8 mouse cellular contexts compared by ENCODE assay signal in the genomic region with DNA sequence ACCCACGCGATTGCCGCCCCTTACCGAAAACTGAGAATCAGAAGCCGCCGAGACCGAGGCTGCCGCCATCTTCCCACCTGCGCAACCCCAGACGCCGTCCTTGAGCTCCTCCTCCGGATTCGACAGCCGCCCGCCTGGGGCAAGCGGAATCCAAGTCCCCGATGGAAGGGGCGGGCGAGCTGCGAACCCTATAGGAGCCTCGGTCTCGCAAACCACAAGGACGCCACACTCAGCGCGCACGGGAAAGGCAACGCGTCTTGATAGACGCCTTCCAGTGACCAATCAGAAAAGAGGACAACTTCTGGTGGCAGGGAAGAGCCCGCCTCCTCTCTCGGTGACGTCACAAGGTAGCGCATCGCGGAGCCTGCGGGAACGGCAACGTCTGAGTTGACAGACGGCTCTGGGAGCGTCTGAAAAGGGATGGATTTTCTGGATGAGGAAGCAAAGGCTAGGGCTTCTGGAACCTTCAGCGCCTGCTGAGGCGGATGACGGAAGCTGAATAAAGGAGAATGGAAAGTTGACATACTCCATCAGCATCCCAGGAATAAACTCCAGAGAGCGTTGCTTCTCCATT. TPM values are rescaled to one million over a fixed set of nuclear protein-coding genes. Genes with fewer than 3 reads are reported as not detected.
DNase-seq lines count a peak whose midpoint lies in the region; ATAC-seq and TF ChIP-seq lines count a peak whose summit lies in the region.

A gene (minus strand): TSS at position 276 of the 574 bp plus-strand sequence.

- DNase-seq in Patski (ENCODE audit: low read depth, low spot score): peak; percentile 90
- peak; percentile 94 to 97 for DNase-seq in cerebellum, postnatal 14 days
- peak; percentile 96 to 97 for DNase-seq in frontal cortex, postnatal 14 days (ENCODE audit: low spot score in 2 of 2)
- peak; percentile 80 to 91 for DNase-seq in layer of hippocampus, postnatal 25 days (ENCODE audit: extremely low spot score in 1 of 2, low spot score in 1 of 2)
- DNase-seq in lung, postnatal 25 days (ENCODE audit: low spot score): peak; percentile 97
- peak; percentile 99 for DNase-seq in retina, embryonic 14.5 days (ENCODE audit: low spot score)
- peak; percentile 93 for DNase-seq in thymus, postnatal 4 days

- peaks cover 33% of the 10 kb centered on the region for H3K4me1 ChIP-seq in hindbrain, embryonic 13.5 days (replicated peaks)

- peak within 1 kb of the TSS; percentile 84 for H3K4me3 ChIP-seq in hindbrain, embryonic 13.5 days

- no peak for TF ChIP-seq CTCF in Patski (IDR thresholded peaks at IDR 0.05)

- peak within 1 kb of the TSS; percentile 83 for H3K4me2 ChIP-seq in hindbrain, embryonic 13.5 days

- H3K9me3 ChIP-seq in hindbrain, embryonic 13.5 days: no peaks in the 10 kb centered on the region

- peak within 1 kb of the TSS; percentile 94 for H3K9ac ChIP-seq in hindbrain, embryonic 13.5 days

- peak; percentile 87 for ATAC-seq in Patski
- ATAC-seq in hindbrain, embryonic 13.5 days (ENCODE audit: low FRiP score): peak; percentile 95

- in situ Hi-C loops in Patski (cut with MboI; ENCODE audit: low pct_unique_long_range_greater_than_20kb): no loop called here

- CTCF ChIA-PET in Patski (lab: Charles Lee): interaction anchor here (0.9 to 1.8 kb wide), 3 partner anchors 19 to 595 kb away, joined by 3 to 5 read pairs (median 4); no protein-coding TSS in a partner anchor

- peak within 1 kb of the TSS; percentile 99 for H3K27ac ChIP-seq in hindbrain, embryonic 13.5 days

- H3K27me3 ChIP-seq in Patski: no peaks in the 10 kb centered on the region
- no peaks in the 10 kb centered on the region for H3K27me3 ChIP-seq in hindbrain, embryonic 13.5 days

- WGBS in hindbrain, embryonic 13.5 days: 0% methylated on average over 41 of the region's 44 CpGs

- POLR2A ChIA-PET in Patski (lab: Charles Lee): interaction anchor here (0.9 kb wide), 1 partner anchor 28 kb away, joined by 3 read pairs; no protein-coding TSS in a partner anchor

- H3K36me3 ChIP-seq in hindbrain, embryonic 13.5 days: peaks cover 16% of the 10 kb centered on the region

RNA-seq across cellular contexts. Expression of the gene that starts here (rescaled TPM):
- polyA plus RNA-seq in Patski (2021): 44.0 TPM
- 41.9 TPM in 2 replicates for polyA plus RNA-seq in hindbrain, embryonic 13.5 days (2015; fragmentation: Nextera tagmentation; extraction: Ambion mirVana)
- 10 to 100 TPM; 15.6 to 21.2 TPM for total RNA-seq in layer of hippocampus, postnatal 25 days (2021)

Comparison
In these comparisons a context has a peak if more than half of its experiments do, and no peak if none do; other contexts are left out.
1. Peak in every context shown above with its lines: DNase-seq, ATAC-seq, H3K4me3 ChIP-seq and H3K27ac ChIP-seq.